Mouse (Mus musculus) liver, adult 2 months (tissue): Measurements from ENCODE around the gene Brca2.

Experiments
- CTCF ChIP-seq: fragments of 200-500 bp; IDR thresholded peaks from 2 replicates; pipeline ENCODE4 v1.5.1; 2011; ENCODE audit warnings: low read depth, low read length, control low read depth
- POLR2A ChIP-seq: fragments of 200-500 bp; IDR thresholded peaks from 2 replicates; pipeline ENCODE4 v1.6.1; 2011; ENCODE audit warnings: low read length, control low read depth; ENCODE audit not compliant: insufficient read depth; ENCODE audit errors: extremely low read depth

DNA sequence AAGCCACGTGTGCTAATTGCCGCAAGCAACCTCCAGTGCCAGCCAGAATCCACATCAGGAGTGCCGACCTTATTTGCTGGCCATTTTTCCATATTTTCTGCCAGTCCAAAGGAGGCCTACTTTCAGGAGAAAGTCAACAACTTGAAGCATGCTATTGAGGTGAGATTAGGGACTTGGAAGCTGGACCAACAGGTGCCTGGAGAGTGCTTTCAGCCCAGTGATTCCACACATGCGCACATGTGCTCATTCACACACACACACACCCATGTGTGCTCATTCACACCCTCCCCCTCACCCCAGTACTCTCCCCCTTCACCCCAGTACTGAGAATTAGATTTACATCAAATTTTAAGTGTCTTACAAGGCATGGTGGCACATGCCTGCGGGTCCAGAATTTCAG lies 44.5 kb downstream of the Brca2 start:
- TF ChIP-seq CTCF = no peak
- no peak for TF ChIP-seq POLR2A
